Mouse (Mus musculus) myocyte (in vitro differentiated cells): ENCODE measurements around the gene Stpg4.

Experiments used
- E2F4 ChIP-seq: IDR thresholded peaks from one replicate; pipeline ENCODE4 v1.6.1; 2011; ENCODE audit warnings: mild to moderate bottlenecking, control low read depth, moderate library complexity; ENCODE audit not compliant: insufficient read depth
- MAX ChIP-seq: IDR thresholded peaks from one replicate; pipeline ENCODE4 v1.6.1; 2011; ENCODE audit warnings: low read depth, mild to moderate bottlenecking, control low read depth
- POLR2A ChIP-seq: IDR thresholded peaks from one replicate; pipeline ENCODE4 v1.6.1; 2011; ENCODE audit warnings: low read depth, mild to moderate bottlenecking, control low read depth, moderate library complexity; ENCODE audit not compliant: insufficient read length
- SRF ChIP-seq: IDR thresholded peaks from one replicate; pipeline ENCODE4 v1.6.1; 2011; ENCODE audit warnings: low read depth; ENCODE audit not compliant: control insufficient read depth, insufficient read length
- USF1 ChIP-seq: IDR thresholded peaks from one replicate; pipeline ENCODE4 v1.6.1; 2011; ENCODE audit warnings: low read depth, mild to moderate bottlenecking, control low read depth, moderate library complexity

DNA sequence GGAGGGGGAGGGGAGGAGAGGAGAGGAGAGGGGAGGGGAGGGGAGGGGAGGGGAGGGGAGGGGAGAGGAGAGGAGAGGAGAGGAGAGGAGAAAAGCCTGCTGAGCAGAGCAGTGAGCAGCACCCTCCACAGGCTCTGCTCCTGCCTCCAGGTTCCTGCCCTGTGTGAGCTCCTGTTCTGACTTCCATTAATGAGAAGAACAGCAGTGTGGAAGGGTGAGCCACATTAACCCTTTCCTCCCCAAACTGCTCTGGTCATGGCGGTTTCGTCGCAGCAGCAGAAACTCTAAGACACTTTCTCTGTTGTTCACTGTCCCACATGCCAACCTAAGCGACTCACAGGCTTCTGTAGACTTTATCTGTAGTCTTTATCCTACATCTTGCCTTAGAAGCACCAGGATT is 20.9 kb downstream of the Stpg4 start:
- TF ChIP-seq POLR2A (no peak), E2F4 (no peak), MAX (no peak), SRF (no peak), USF1 (no peak)
